Mouse (Mus musculus): ENCODE data around the gene Pabpn1.

DNA sequence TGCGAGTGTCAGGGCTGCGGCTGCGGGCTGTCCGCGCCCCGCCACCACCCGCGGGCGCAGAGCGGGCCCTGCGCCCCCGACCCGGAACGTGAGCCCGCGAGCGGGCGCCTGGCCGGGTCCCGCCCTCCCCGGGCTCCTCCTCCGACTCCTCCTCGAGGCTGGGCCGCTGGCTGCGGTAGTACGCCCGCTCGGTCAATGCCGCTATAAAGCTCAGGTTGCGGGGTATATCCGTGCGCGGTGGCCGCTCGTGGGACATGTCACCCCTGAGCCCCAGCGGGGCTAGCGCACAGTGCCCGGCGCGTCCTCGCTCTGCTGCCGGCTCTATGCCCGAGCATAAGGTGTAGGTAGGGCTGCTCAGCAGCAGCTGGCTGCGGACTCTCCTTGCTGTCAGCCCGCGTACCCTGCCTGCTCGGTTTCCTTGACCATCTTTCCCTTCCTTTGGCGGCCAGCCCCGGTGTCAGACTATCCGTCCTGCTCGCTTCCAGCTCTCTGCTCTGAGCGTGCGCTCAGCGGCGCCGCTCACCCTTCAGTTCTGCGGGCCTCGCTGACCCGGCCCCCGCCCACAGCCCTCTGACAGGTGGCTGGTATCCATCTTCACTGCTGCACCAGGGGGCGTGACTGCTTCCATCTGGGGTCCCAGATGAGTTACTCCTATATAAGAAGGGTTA is 15.1 kb upstream of the Pabpn1 start, which contains the start of gene Ppp1r3e:
- TF ChIP-seq POLR2A (IDR thresholded peaks at IDR 0.05; ENCODE audit: low read depth, low read length) (no peak), CTCF (IDR thresholded peaks at IDR 0.05; ENCODE audit: extremely low read depth, insufficient read length, insufficient replicate concordance, low read depth, low read length) (no peak)

Measured in small intestine, adult 2 months (tissue).